Mouse (Mus musculus) monocyte, adult 2 months (primary cell): Measurements from ENCODE around the gene Gm39653.
"Not testable (repeated sequence)": the region's sequence is repeated elsewhere in the genome, so short reads cannot be mapped to it uniquely, and the experiment has no call there.

ENCODE experiments used
- DNase-seq, 2 experiments: peaks; one replicate each; pipeline ENCODE4 v3.0.0; 2022; ENCODE audit warnings: low spot score in 2 of 2, low read depth in 1 of 2

Gene Gm39653

GRCm38 (mm10) chr1:63615668-63616067, at the start of gene Gm39653:
Gene Gm39653, plus strand, starts transcription at chr1:63615968.
- no peak for DNase-seq

- DNase-seq = no peak
These were observed 49.3 kb upstream of the Gm39653 start for GRCm38 (mm10) chr1:63566501-63566900.

- no peak for DNase-seq
These were observed 48.7 kb upstream of the Gm39653 start for GRCm38 (mm10) chr1:63567031-63567430.

GRCm38 (mm10) chr1:63572229-63572628, 43.5 kb upstream of the Gm39653 start:
- no peak for DNase-seq

GRCm38 (mm10) chr1:63573432-63573831, 42.3 kb upstream of the Gm39653 start:
- DNase-seq = no peak

GRCm38 (mm10) chr1:63573864-63574611, 41.7 kb upstream of the Gm39653 start:
- DNase-seq = no peak

- no peak for DNase-seq
These were observed 39.0 kb upstream of the Gm39653 start for GRCm38 (mm10) chr1:63576803-63577202.

GRCm38 (mm10) chr1:63579153-63579552, 36.6 kb upstream of the Gm39653 start:
- DNase-seq = no peak

- DNase-seq = no peak
These were observed 28.9 kb upstream of the Gm39653 start for GRCm38 (mm10) chr1:63586869-63587268.

GRCm38 (mm10) chr1:63603870-63604500, 11.8 kb upstream of the Gm39653 start:
- DNase-seq = no peak

- no peak for DNase-seq
These were observed 6.2 kb upstream of the Gm39653 start for GRCm38 (mm10) chr1:63609613-63610012.

- DNase-seq = no peak
These were observed 1.2 kb upstream of the Gm39653 start for GRCm38 (mm10) chr1:63614594-63614993.

- no peak for DNase-seq
These were observed 12.4 kb downstream of the Gm39653 start for GRCm38 (mm10) chr1:63628211-63628610.

- not testable (repeated sequence) for DNase-seq
These were observed 14.6 kb downstream of the Gm39653 start for GRCm38 (mm10) chr1:63630390-63630789.

GRCm38 (mm10) chr1:63639921-63640320, 24.2 kb downstream of the Gm39653 start:
- no peak for DNase-seq

- DNase-seq = peak in 1 of 2 experiments; percentile 9
These were observed 42.2 kb downstream of the Gm39653 start for GRCm38 (mm10) chr1:63658016-63658415.

GRCm38 (mm10) chr1:63659591-63659990, 43.8 kb downstream of the Gm39653 start:
- DNase-seq = no peak

- no peak for DNase-seq
These were observed 50.3 kb downstream of the Gm39653 start for GRCm38 (mm10) chr1:63666089-63666488.

GRCm38 (mm10) chr1:63667201-63667948, 51.6 kb downstream of the Gm39653 start:
- DNase-seq = no peak

GRCm38 (mm10) chr1:63667949-63668851, 52.4 kb downstream of the Gm39653 start:
- no peak for DNase-seq

- no peak for DNase-seq
These were observed 53.0 kb downstream of the Gm39653 start for GRCm38 (mm10) chr1:63668852-63669160.
